Mouse (Mus musculus) ES-Bruce4 (cell line): ENCODE results near the gene Smarcd1.

Experiments used
- CTCF ChIP-seq: IDR thresholded peaks from one replicate; pipeline ENCODE4 v1.8.1; 2011; ENCODE audit warnings: low read depth, low read length
- EP300 ChIP-seq: IDR thresholded peaks from 2 replicates; pipeline ENCODE4 v1.6.1; 2011; ENCODE audit warnings: low read depth, low read length; ENCODE audit not compliant: insufficient read depth
- POLR2A ChIP-seq: IDR thresholded peaks from one replicate; pipeline ENCODE4 v1.8.1; 2011; ENCODE audit warnings: low read length; ENCODE audit not compliant: insufficient read depth

DNA sequence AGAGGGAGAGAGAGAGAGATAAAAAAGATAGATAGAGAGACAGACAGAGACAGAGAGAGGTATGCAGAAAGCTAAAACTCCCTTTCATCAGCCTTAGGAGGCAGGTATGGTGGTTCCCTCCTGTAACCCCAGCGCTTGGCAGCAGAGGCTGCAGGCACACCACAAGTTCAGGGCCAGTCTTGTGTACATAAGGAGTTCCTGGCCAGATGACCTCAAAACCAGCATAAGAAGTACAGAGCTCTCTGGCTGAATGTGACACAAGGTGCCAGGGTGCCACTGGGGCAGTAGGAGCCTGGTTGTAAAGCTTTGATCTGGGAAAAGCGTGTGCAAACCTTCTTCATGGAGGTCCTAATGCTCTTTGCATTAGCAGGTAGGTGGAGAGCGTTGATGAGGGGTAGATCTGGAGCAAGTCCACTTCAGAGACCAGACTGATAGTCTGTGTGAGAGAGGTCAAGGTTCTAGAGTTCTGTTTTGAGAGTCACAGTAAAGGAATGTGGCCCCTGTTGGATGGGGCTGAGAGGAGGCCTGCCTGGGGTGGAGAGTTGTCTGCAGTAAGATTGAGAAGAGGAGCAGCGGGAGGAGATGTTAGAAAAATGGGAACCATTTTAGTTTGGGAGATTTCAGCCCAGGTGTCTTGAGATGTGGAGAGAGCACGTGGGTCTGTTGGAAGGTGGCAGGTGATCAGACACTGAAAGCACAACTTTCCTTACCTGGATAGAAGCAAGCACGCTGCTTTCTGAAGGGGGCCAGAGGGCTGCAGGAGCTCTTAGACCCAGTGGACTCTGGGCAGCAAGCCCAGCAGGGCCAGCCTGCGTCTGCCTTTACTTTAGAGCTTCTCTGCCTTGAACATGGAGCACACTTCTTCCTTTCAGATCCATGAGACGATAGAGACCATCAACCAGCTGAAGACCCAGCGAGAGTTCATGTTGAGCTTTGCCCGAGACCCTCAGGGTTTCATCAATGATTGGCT lies 8.6 kb downstream of the Smarcd1 start:
- no peak for TF ChIP-seq POLR2A
- no peak for TF ChIP-seq EP300
- no peak for TF ChIP-seq CTCF
